Comparison of ENCODE assay signal across 22 mouse cellular contexts in the genomic region with DNA sequence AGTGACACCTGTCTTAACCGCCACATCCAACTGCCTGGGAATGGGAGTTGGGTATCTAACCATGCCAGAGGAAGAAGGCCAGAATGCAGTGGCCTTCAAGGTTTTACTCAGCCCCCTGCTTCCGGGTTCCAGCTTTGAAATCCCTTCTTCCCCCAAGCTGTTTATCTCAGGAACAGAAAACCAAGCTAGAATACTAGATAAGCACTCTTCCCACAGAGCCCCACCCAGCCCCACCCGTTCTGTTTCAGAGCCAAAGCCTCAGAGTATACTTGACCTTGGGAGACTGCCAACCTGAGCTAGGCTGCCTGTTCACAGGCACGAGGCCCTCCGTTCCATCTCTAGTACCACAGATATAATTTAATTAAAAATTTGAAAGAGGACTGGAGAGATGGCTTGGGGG. TPM values are rescaled to one million over a fixed set of nuclear protein-coding genes. Genes with fewer than 3 reads are reported as not detected.
DNase-seq lines count a peak whose midpoint lies in the region; ATAC-seq lines count a peak whose summit lies in the region.
"Had no signal": no experiment of that assay in that cellular context is flagged by ENCODE, and none has a peak within 500 bp of the region (broad histone marks: within the 10 kb centered on the region; RNA-seq: fewer than 3 reads in every experiment).

No protein-coding gene starts in this region.

- H3K9ac ChIP-seq in liver, embryonic 13.5 days = peak overlapping the region; percentile 29; the same call in 1 of the 2 replicates
- no peak overlapping the region for H3K9ac ChIP-seq in forebrain, embryonic 13.5 days
- H3K9ac ChIP-seq: hindbrain, embryonic 15.5 days; lung, embryonic 15.5 days; midbrain, embryonic 15.5 days; neural tube, embryonic 13.5 days had no signal

- no peak overlapping the region; the same call in 1 of the 2 replicates for H3K27ac ChIP-seq in liver, embryonic 13.5 days
- H3K27ac ChIP-seq in forebrain, embryonic 13.5 days = no peak overlapping the region
- H3K27ac ChIP-seq: hindbrain, embryonic 15.5 days; lung, embryonic 15.5 days; midbrain, embryonic 15.5 days; neural tube, embryonic 13.5 days had no signal

- peaks cover 23% of the 10 kb centered on the region for H3K4me1 ChIP-seq in liver, embryonic 13.5 days (replicated peaks)
- H3K4me1 ChIP-seq in forebrain, embryonic 13.5 days = no peaks in the 10 kb centered on the region
- H3K4me1 ChIP-seq: hindbrain, embryonic 15.5 days; midbrain, embryonic 15.5 days; neural tube, embryonic 13.5 days had no signal

- peak; percentile 88 for ATAC-seq in liver, embryonic 13.5 days (ENCODE audit: low read depth)
- peak; percentile 91 for ATAC-seq in megakaryocyte progenitor cell, adult 5-6 weeks (replicated peaks; ENCODE audit: poor library complexity)
- no peak for ATAC-seq in forebrain, embryonic 13.5 days
- ATAC-seq in inflammation-experienced regulatory T-cells, adult 6 months = no peak
- ATAC-seq: forebrain, embryonic 14.5 days; midbrain, embryonic 15.5 days; Patski had no signal

- no peak overlapping the region for H3K4me3 ChIP-seq in liver, embryonic 13.5 days (replicated peaks)
- H3K4me3 ChIP-seq in forebrain, embryonic 13.5 days = no peak overlapping the region
- H3K4me3 ChIP-seq: hindbrain, embryonic 15.5 days; lung, embryonic 15.5 days; midbrain, embryonic 15.5 days; neural tube, embryonic 13.5 days had no signal

- H3K9me3 ChIP-seq in liver, embryonic 13.5 days (replicated peaks) = no peaks in the 10 kb centered on the region
- H3K9me3 ChIP-seq in forebrain, embryonic 13.5 days (replicated peaks) = no peaks in the 10 kb centered on the region
- H3K9me3 ChIP-seq: hindbrain, embryonic 15.5 days; lung, embryonic 15.5 days; midbrain, embryonic 15.5 days; neural tube, embryonic 13.5 days had no signal

- H3K4me2 ChIP-seq in liver, embryonic 13.5 days = peak overlapping the region; percentile 46
- H3K4me2 ChIP-seq in forebrain, embryonic 13.5 days = no peak overlapping the region
- H3K4me2 ChIP-seq: hindbrain, embryonic 15.5 days; lung, embryonic 15.5 days; midbrain, embryonic 15.5 days; neural tube, embryonic 13.5 days had no signal

- peak; percentile 19 for DNase-seq in heart, postnatal 4 days
- DNase-seq in heart, adult 9 months (ENCODE audit: low spot score in 2 of 2) = no peak
- DNase-seq in adrenal gland, postnatal 36 days = peak; percentile 28 to 39
- DNase-seq in liver, embryonic 13.5 days = peak; percentile 34
- DNase-seq in gastrocnemius, adult 18-20 months (ENCODE audit: low spot score) = no peak
- DNase-seq: cerebellum, postnatal 14 days; thymus, postnatal 4 days had no signal

- WGBS in liver, embryonic 13.5 days (ENCODE audit: insufficient replicate concordance) = 16% methylated on average over 5 of the region's 5 CpGs
- 82% methylated on average over 5 of the region's 5 CpGs for WGBS in forebrain, embryonic 13.5 days

- H3K36me3 ChIP-seq in liver, embryonic 13.5 days = no peaks in the 10 kb centered on the region
- H3K36me3 ChIP-seq in forebrain, embryonic 13.5 days (ENCODE audit: poor library complexity, severe bottlenecking) = no peaks in the 10 kb centered on the region
- H3K36me3 ChIP-seq: hindbrain, embryonic 15.5 days; lung, embryonic 15.5 days; midbrain, embryonic 15.5 days; neural tube, embryonic 13.5 days had no signal

- H3K27me3 ChIP-seq in liver, embryonic 13.5 days = peaks cover 3% of the 10 kb centered on the region; the same call in 1 of the 2 replicates
- no peaks in the 10 kb centered on the region for H3K27me3 ChIP-seq in forebrain, embryonic 13.5 days
- H3K27me3 ChIP-seq: hindbrain, embryonic 15.5 days; lung, embryonic 15.5 days; midbrain, embryonic 15.5 days; neural tube, embryonic 13.5 days had no signal

RNA-seq across cellular contexts. Expression of gene Slc6a9, which starts 27.3 kb away (rescaled TPM):
- total RNA-seq in heart, postnatal 4 days (2021) = 1 to 10 TPM; 3.2 to 4.1 TPM
- 10 to 100 TPM in 1 of 2 experiments, 1 to 10 TPM in 1; 6.5 to 16.9 TPM for total RNA-seq in adrenal gland, postnatal 36 days (2021)
- 45.2 TPM in 2 replicates for polyA plus RNA-seq in liver, embryonic 13.5 days (2015; fragmentation: Nextera tagmentation; extraction: Ambion mirVana)
- 0.05 TPM in 1 of 2 replicates, not detected in the other for total RNA-seq in megakaryocyte progenitor cell, adult 5-6 weeks (2015)
- total RNA-seq in megakaryocyte progenitor cell, adult 5-6 weeks (2017) = 0.21 and 2.6 TPM in 2 replicates
- polyA plus RNA-seq in forebrain, embryonic 13.5 days (2015; fragmentation: Nextera tagmentation; extraction: Ambion mirVana) = 7.8 and 7.9 TPM in 2 replicates
- total RNA-seq in gastrocnemius, adult 18-20 months (2021) = 1 to 10 TPM; 5.7 to 6.0 TPM
- polyA plus RNA-seq in inflammation-experienced regulatory T-cells, adult 6 months (2017; shearing (Covaris generic)) = not detected

RNA-seq across cellular contexts. Expression of gene Klf17, which starts 41.5 kb away (rescaled TPM):
- total RNA-seq in heart, postnatal 4 days (2021) = not detected
- not detected for total RNA-seq in adrenal gland, postnatal 36 days (2021)
- polyA plus RNA-seq in liver, embryonic 13.5 days (2015; fragmentation: Nextera tagmentation; extraction: Ambion mirVana) = not detected in 2 replicates
- not detected in 2 replicates for total RNA-seq in megakaryocyte progenitor cell, adult 5-6 weeks (2015)
- not detected in 2 replicates for total RNA-seq in megakaryocyte progenitor cell, adult 5-6 weeks (2017)
- polyA plus RNA-seq in forebrain, embryonic 13.5 days (2015; fragmentation: Nextera tagmentation; extraction: Ambion mirVana) = not detected in 2 replicates
- total RNA-seq in gastrocnemius, adult 18-20 months (2021) = not detected
- polyA plus RNA-seq in inflammation-experienced regulatory T-cells, adult 6 months (2017; shearing (Covaris generic)) = under 1 TPM in 1 of 3 experiments, not detected in 2; 0.15 TPM
- total RNA-seq: gastrocnemius, postnatal 4 days; layer of hippocampus, adult 8-10 months; left cerebral cortex, postnatal 14 days had no signal
- polyA plus RNA-seq: embryonic facial prominence, embryonic 11.5 days; forebrain, embryonic 14.5 days; heart, embryonic 16.5 days; hindbrain, embryonic 15.5 days; kidney, embryonic 14.5 days; lung, embryonic 15.5 days; midbrain, embryonic 15.5 days; neural tube, embryonic 13.5 days; Patski had no signal

Comparison
In these comparisons a context has a peak if more than half of its experiments do, and no peak if none do; other contexts are left out.
1. DNase-seq: peak in heart, postnatal 4 days (single experiment), adrenal gland, postnatal 36 days (2 of 2) and liver, embryonic 13.5 days (single experiment); none in heart, adult 9 months (0 of 2) and gastrocnemius, adult 18-20 months (single experiment).
2. ATAC-seq: peak in liver, embryonic 13.5 days (single experiment) and megakaryocyte progenitor cell, adult 5-6 weeks (single experiment); none in forebrain, embryonic 13.5 days (single experiment) and inflammation-experienced regulatory T-cells, adult 6 months (single experiment).